Mouse (Mus musculus) spleen, adult 2 months (tissue): Measurements from ENCODE around the gene BC049715. TPM values are rescaled to one million over a fixed set of nuclear protein-coding genes. Genes with fewer than 3 reads are reported as not detected.

Source experiments
- DNase-seq, 2 experiments: peaks; one replicate each; pipeline versions ENCODE4 v3.0.0 to v3.0.0-alpha.2; 2012 to 2021; ENCODE audit warnings: low spot score in 2 of 2, low read depth in 1 of 2
- H3K27ac ChIP-seq: fragments of 200-500 bp; 2 replicates; pipeline ENCODE4 v1.5.1; 2012; ENCODE audit warnings: low read length, inconsistent platforms; ENCODE audit not compliant: insufficient read depth
- H3K27me3 ChIP-seq: fragments of 200-500 bp; 2 replicates; pipeline ENCODE4 v1.6.1; 2012; ENCODE audit warnings: mild to moderate bottlenecking, moderate library complexity, low read length, inconsistent platforms; ENCODE audit not compliant: control insufficient read depth, insufficient read depth
- H3K36me3 ChIP-seq: fragments of 200-500 bp; 2 replicates; pipeline ENCODE4 v1.6.1; 2012; ENCODE audit warnings: mild to moderate bottlenecking, low read length, inconsistent platforms; ENCODE audit not compliant: control insufficient read depth, insufficient read depth
- H3K4me1 ChIP-seq: fragments of 200-500 bp; 2 replicates; pipeline ENCODE4 v1.6.1; 2011; ENCODE audit warnings: inconsistent platforms; ENCODE audit not compliant: control insufficient read depth, insufficient read depth, insufficient read length
- H3K4me3 ChIP-seq: fragments of 200-500 bp; 2 replicates; pipeline ENCODE4 v1.5.1; 2011; ENCODE audit warnings: mild to moderate bottlenecking, inconsistent platforms; ENCODE audit not compliant: insufficient read depth, insufficient read length; ENCODE audit errors: extremely low read depth
- CTCF ChIP-seq: fragments of 200-500 bp; IDR thresholded peaks from 2 replicates; pipeline ENCODE4 v1.5.1; 2011; ENCODE audit warnings: mild to moderate bottlenecking, inconsistent platforms; ENCODE audit not compliant: insufficient read depth, insufficient read length, insufficient replicate concordance; ENCODE audit errors: extremely low read depth
- POLR2A ChIP-seq: fragments of 200-500 bp; IDR thresholded peaks from 2 replicates; pipeline ENCODE4 v1.6.1; 2011; ENCODE audit warnings: low read depth, low read length, inconsistent platforms
- WGBS: fragments of 180-500 bp; shearing (Covaris S2); methylation state at CpG from one replicate; pipeline ENCODE4 v1.1.7; 2018; 5-methylcytosine and 5-hydroxymethylcytosine counted together
- polyA plus RNA-seq: library from polyadenylated mRNA; depleted of rRNA; stranded (reverse); fragments of >200 nt; gene quantifications from 2 replicates; pipeline ENCODE4 v1.2.3, GENCODE M21; 2012

Gene BC049715
- polyA plus RNA-seq, 1 experiment = 0.72 TPM

DNA sequence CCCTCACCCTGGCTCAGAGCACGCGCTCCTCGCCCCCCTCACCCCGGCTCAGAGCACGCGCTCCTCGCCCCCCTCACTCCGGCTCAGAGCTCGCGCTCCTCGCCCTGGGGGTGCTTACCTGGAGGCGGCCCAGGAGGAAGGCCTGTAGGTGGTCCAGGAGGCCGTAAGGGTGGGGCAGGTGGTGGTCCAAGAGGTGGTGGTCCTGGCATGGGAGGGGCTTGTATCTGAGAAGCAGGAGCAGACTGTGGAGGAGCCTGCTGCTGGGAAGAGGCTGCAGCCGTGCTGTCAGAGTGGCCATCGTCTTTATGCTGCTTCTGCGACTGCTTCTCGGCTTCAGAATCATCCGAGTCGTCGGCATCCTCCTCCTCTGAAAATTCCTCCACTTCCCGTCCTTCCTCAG is 10.6 kb upstream of the BC049715 start:
- peaks cover 63% of the 10 kb centered on the region for H3K36me3 ChIP-seq
- H3K27me3 ChIP-seq = no peaks in the 10 kb centered on the region
- no peak overlapping the region for H3K27ac ChIP-seq
- no peak overlapping the region for H3K4me3 ChIP-seq
- H3K4me1 ChIP-seq = no peaks in the 10 kb centered on the region
- WGBS = 95% methylated on average over 21 of the region's 21 CpGs
- TF ChIP-seq CTCF (no peak), POLR2A (no peak)
- DNase-seq = no peak

DNA sequence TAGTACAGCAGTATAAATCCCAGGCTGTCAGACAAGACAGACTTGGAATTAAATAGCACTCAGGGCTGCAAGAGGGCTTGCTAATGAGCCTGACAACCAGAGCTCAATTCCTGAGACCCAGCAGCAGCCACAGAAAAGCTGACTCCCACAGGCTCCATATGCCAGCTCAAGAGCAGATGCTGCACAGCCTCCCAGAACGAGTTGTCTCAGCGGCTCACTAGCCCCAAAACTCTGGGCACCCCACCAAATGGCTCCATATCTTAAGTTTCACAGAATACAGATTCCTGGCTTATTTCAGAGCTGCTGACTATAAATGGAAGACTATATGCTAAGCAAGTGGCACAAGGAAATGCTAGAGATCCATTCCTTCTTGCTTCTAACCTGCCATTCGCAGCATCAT is 9.9 kb upstream of the BC049715 start:
- 97% methylated on average over 3 of the region's 3 CpGs for WGBS
- no peak for DNase-seq
- Histone ChIP-seq H3K4me3 (no peak overlapping the region), H3K36me3 (peaks cover 68% of the 10 kb centered on the region), H3K4me1 (no peaks in the 10 kb centered on the region), H3K27me3 (no peaks in the 10 kb centered on the region), H3K27ac (no peak overlapping the region)
- no peak for TF ChIP-seq CTCF
- no peak for TF ChIP-seq POLR2A

DNA sequence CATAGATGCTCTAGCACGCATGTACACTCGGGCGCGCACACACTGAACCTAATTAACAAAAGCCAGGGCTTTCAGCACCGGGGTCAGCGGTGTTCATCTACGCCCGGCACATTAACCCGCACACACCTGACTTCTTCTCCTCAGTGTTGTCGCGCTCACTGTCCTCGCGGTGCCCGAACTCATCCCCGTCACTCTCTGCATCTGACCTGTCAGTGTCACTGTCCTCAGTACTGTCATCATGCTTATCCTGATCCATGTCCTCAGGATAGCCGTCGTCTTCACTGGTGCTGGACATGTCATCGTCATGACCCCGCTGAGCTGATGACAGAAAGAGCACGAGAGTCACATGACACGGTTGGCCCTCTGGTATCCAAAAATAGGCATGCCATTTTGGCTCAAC is 7.0 kb upstream of the BC049715 start:
- no peak for DNase-seq
- Histone ChIP-seq H3K4me3 (no peak overlapping the region), H3K27ac (no peak overlapping the region), H3K36me3 (peaks cover 70% of the 10 kb centered on the region), H3K4me1 (no peaks in the 10 kb centered on the region), H3K27me3 (no peaks in the 10 kb centered on the region)
- TF ChIP-seq CTCF = no peak
- TF ChIP-seq POLR2A = no peak
- WGBS = 97% methylated on average over 21 of the region's 21 CpGs

DNA sequence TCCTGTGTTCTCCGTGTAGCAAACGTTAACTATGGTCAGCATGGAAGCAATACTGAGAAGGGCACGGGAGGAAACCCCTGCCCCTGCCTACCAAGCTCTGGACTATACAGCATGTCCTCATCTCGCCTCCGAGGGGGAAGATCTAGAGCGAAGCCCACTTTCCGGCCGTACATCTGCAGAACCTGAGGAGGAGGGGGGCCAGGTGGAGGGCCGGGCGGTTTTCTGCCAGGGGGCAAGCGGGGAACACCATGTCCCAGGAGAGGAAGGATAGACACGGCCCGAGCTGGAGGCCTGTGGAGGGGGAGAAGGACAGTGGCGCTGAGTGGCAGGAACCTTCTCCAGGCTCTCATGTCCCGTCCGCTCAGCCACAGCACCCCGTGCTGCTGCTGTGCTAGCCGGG is 6.3 kb upstream of the BC049715 start:
- Histone ChIP-seq H3K27ac (no peak overlapping the region), H3K4me3 (no peak overlapping the region), H3K36me3 (peaks cover 64% of the 10 kb centered on the region), H3K27me3 (no peaks in the 10 kb centered on the region), H3K4me1 (no peaks in the 10 kb centered on the region)
- no peak for DNase-seq
- TF ChIP-seq CTCF = no peak
- TF ChIP-seq POLR2A = no peak
- WGBS = 96% methylated on average over 18 of the region's 18 CpGs

DNA sequence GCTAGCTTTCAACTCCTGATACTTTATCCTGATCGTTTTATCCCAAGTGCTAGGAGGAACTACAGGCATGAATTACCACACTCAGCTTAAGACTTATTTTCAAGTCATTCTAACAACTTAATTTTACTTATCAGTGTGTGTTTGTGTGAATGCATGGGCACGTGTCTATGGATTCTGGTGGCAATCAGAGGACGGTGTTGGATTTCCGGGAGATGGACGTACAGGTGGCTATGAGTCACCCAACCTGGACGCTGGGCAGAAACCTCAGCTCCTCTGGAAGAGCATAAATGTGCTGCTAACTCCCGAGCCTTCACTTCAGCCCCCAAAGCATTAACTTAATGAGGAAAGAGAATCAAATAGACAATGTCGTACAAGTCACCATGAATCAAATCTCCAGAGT is 2.4 kb upstream of the BC049715 start:
- Histone ChIP-seq H3K36me3 (peaks cover 41% of the 10 kb centered on the region), H3K27ac (no peak overlapping the region)

DNA sequence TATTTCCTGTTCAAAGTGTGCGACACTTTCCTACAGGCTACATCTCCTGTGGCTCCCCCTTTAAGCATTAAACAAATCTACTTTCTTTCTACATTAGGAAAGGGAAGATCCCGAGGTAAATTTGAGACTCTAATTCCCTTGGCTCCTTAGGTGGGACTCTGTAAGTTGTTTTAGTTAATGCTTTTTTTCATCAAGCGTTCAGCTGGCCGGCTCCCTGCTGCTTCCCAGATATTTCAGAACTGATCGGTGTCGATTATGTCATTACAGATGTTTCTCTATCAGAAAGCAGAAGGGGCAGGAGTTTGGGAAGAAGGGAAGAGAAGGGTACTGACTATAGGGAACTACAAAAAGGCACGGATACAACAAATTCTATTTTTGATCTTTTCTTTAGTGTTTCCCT is 310 bp upstream of the BC049715 start:
- no peak for DNase-seq
- no peak overlapping the region for H3K27ac ChIP-seq
- H3K4me3 ChIP-seq = peak overlapping the region; percentile 86
- H3K36me3 ChIP-seq = peaks cover 21% of the 10 kb centered on the region
- H3K27me3 ChIP-seq = no peaks in the 10 kb centered on the region
- H3K4me1 ChIP-seq = no peaks in the 10 kb centered on the region; the same call in 1 of the 2 replicates
- 5% methylated on average over 7 of the region's 7 CpGs for WGBS
- TF ChIP-seq POLR2A = no peak
- TF ChIP-seq CTCF = no peak

More for the DNA sequence above, 2.4 kb upstream of the BC049715 start:
- no peaks in the 10 kb centered on the region; the same call in 1 of the 2 replicates for H3K4me1 ChIP-seq
- no peak for DNase-seq
- WGBS = 91% methylated on average over 8 of the region's 8 CpGs
- H3K4me3 ChIP-seq = no peak overlapping the region
- TF ChIP-seq CTCF (no peak), POLR2A (no peak)
- H3K27me3 ChIP-seq = no peaks in the 10 kb centered on the region

DNA sequence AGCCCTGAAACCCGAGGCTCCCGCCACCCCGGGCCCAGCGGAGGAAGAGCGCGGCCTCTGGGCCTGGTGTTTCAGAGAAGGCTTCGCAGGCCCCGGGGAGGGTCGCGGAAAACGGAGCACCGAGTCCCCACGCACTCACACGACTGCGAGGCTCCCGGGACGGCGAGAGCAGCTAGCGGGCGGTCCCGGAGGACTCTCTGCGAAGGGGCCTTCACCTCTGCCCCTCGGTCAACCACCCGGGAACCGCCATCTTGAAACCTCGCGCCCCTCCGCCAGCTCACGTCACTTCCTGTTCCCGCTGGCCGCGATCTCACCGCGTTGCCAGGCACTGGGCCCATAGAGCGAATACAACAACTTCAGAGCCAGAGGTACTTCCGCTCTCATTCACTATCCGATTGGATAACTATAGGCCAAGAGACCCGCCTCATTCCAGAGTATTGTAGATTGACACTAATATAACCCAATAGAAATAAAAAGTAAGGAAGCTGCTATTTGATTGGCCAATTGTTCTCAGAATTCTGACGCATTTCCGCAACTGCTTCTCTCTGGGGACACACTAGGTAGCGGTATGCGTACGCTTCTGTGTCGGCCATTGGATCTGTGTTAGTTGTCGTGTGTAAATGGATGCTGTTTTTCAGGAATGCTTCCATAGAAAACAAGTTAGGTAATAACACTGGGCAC is 595 bp downstream of the BC049715 start, which contains the start of gene Wbp11:
Gene Wbp11, minus strand, starts transcription at position 353 of the 681 bp plus-strand sequence.
- under 1% methylated on average over 45 of the region's 45 CpGs for WGBS
- peak; percentile 91 to 98 for DNase-seq
- peaks cover 13% of the 10 kb centered on the region for H3K36me3 ChIP-seq
- peak within 1 kb of the TSS; percentile 86 for H3K4me3 ChIP-seq
- peak within 1 kb of the TSS; percentile 69 for H3K27ac ChIP-seq
- H3K4me1 ChIP-seq = no peaks in the 10 kb centered on the region; the same call in 1 of the 2 replicates
- H3K27me3 ChIP-seq = no peaks in the 10 kb centered on the region
- no peak for TF ChIP-seq CTCF
- TF ChIP-seq POLR2A = peak; percentile 64

DNA sequence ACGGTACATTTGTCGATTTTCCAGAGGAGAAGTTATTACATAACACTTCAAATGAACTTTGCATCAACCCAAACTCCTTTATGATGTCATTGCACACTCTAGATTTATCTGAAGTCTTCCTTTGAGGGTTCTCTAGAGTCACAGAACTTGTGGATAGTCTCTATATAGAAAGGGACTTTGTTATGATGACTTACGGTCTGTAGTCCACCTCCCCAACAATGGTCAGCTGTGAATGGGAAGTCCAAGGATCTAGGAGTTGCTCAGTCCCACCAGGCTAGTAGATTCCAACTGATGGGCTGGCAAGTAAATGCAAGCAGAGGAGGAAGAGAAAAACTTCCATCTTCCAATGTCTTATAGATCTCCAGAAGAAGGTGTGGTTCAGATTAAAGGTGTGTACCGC is 1.3 kb downstream of the BC049715 start:
- Histone ChIP-seq H3K27ac (no peak overlapping the region), H3K4me3 (no peak overlapping the region), H3K36me3 (peaks cover 11% of the 10 kb centered on the region), H3K27me3 (no peaks in the 10 kb centered on the region), H3K4me1 (no peaks in the 10 kb centered on the region; the same call in 1 of the 2 replicates)
- DNase-seq = no peak
- WGBS = 38% methylated on average over 4 of the region's 4 CpGs
- no peak for TF ChIP-seq POLR2A
- no peak for TF ChIP-seq CTCF
